Mouse (Mus musculus) liver, embryonic 16.5 days (tissue): Measurements from ENCODE around the gene Sptlc3. TPM values are rescaled to one million over a fixed set of nuclear protein-coding genes. Genes with fewer than 3 reads are reported as not detected.

Experiments used
- ATAC-seq: fragments of 200-750 bp; cut with Nextera tagmentation; 2 replicates; pipeline ENCODE4 v1.8.0; 2017; ENCODE audit warnings: low read depth, mild to moderate bottlenecking, moderate number of reproducible peaks, moderate library complexity
- H3K27ac ChIP-seq: fragments of 300-500 bp; sonication (generic); 2 replicates; pipeline ENCODE4 v1.5.1; 2014; ENCODE audit warnings: mild to moderate bottlenecking, low read length
- H3K27me3 ChIP-seq: fragments of 300-500 bp; sonication (generic); 2 replicates; pipeline ENCODE4 v1.6.1; 2014; ENCODE audit warnings: low read depth, low read length, mixed read lengths; ENCODE audit not compliant: control insufficient read depth, insufficient read depth
- H3K36me3 ChIP-seq: fragments of 300-500 bp; sonication (generic); 2 replicates; pipeline ENCODE4 v1.6.1; 2014; ENCODE audit warnings: mild to moderate bottlenecking; ENCODE audit not compliant: control insufficient read depth, insufficient read depth
- H3K4me1 ChIP-seq: fragments of 300-500 bp; sonication (generic); 2 replicates; pipeline ENCODE4 v1.6.1; 2014; ENCODE audit warnings: low read depth, low read length, mixed read lengths; ENCODE audit not compliant: control insufficient read depth
- H3K4me2 ChIP-seq: fragments of 300-500 bp; sonication (generic); 2 replicates; pipeline ENCODE4 v1.6.1; 2014; ENCODE audit warnings: low read depth, low read length, mixed read lengths
- H3K4me3 ChIP-seq: fragments of 300-500 bp; sonication (generic); 2 replicates; pipeline ENCODE4 v1.5.1; 2014; ENCODE audit warnings: low read depth, mild to moderate bottlenecking, low read length
- H3K9ac ChIP-seq: fragments of 300-500 bp; sonication (generic); 2 replicates; pipeline ENCODE4 v1.6.1; 2014; ENCODE audit warnings: low read depth, low read length
- H3K9me3 ChIP-seq: fragments of 300-500 bp; sonication (generic); replicated peaks from 2 replicates; pipeline ENCODE4 v1.6.1; 2016; ENCODE audit warnings: low read length; ENCODE audit not compliant: control insufficient read depth
- WGBS: fragments of 180-500 bp; shearing (Covaris S2); extraction: QIAGEN DNeasy Blood & Tissue Kit; methylation state at CpG from one replicate; pipeline ENCODE4 v1.1.7; 2014; ENCODE audit not compliant: insufficient replicate concordance; 5-methylcytosine and 5-hydroxymethylcytosine counted together
- polyA plus RNA-seq: library from polyadenylated mRNA; unstranded; fragments of >200 nt; fragmentation: Nextera tagmentation; extraction: Ambion mirVana; gene quantifications from 2 replicates; pipeline ENCODE4 v1.2.1, GENCODE M21; 2015

The Sptlc3 gene
- polyA plus RNA-seq, 1 experiment from 2014 or later: not detected

GRCm38 (mm10) chr2:139590888-139591698, 97.4 kb downstream of the Sptlc3 start:
- no peak overlapping the region for H3K4me2 ChIP-seq
- no peak overlapping the region for H3K27ac ChIP-seq
- H3K4me3 ChIP-seq: no peak overlapping the region
- no peaks in the 10 kb centered on the region for H3K36me3 ChIP-seq
- no peak for ATAC-seq
- H3K9ac ChIP-seq: no peak overlapping the region
- H3K9me3 ChIP-seq: no peaks in the 10 kb centered on the region
- H3K27me3 ChIP-seq: no peaks in the 10 kb centered on the region
- H3K4me1 ChIP-seq: no peaks in the 10 kb centered on the region
- 35% methylated on average over 10 of the region's 10 CpGs for WGBS

GRCm38 (mm10) chr2:139592109-139592508, 98.4 kb downstream of the Sptlc3 start:
- Histone ChIP-seq H3K4me1 (no peaks in the 10 kb centered on the region), H3K27ac (no peak overlapping the region), H3K4me3 (no peak overlapping the region), H3K9ac (no peak overlapping the region), H3K9me3 (no peaks in the 10 kb centered on the region), H3K4me2 (no peak overlapping the region), H3K36me3 (no peaks in the 10 kb centered on the region), H3K27me3 (no peaks in the 10 kb centered on the region)
- ATAC-seq: no peak
- 62% methylated on average over 7 of the region's 7 CpGs for WGBS

DNA sequence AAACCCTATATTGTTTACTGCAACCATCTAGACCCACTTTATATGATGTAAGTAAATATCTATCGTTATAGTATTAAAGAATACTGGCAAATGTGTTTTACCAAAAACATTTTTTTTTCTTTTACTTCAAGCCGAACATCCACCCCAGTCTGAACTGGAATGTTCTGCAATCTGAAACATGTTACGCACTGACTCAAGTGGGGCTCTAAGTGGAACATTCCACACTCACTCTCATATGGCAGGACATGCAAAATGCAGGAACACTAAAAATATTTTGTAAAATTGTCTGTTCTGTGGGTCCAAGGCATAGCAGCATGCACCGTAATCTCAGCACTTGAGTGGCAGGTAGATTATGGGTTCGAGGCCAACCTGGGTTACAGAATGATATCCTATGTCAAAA, 103.5 kb downstream of the Sptlc3 start:
- Histone ChIP-seq H3K9me3 (no peaks in the 10 kb centered on the region), H3K9ac (no peak overlapping the region)
- 74% methylated on average over 5 of the region's 5 CpGs for WGBS

DNA sequence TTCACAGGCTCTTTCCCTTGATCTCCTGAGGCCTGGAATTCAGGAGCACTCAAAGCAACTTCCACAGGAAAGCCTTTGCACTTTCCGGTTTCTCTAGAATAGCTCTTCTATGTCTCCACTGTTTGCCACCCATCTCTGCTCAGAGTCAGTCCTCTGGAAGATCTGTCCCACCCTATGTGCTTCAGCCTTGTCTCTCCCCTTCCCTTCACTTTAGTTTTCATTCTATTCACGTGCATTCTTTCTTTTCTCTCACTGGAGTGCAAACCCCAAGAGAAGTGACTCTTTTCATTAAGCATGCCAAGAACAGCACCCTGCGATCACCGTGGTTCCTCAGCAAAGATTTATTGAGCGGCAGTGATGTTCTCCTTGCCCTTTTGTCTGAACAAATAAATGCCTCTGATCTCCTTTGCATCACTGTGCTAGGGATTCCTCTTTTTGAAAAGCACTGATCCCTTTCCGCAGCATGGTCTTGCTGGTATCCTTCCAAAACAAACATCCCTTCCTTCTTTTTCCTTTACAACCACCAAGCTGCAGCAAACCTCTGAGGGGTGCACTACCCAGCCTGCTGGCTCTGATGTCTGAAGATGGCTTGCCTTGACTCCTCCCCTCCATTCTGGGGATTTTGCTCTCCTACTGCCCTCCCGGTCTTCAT, 108.0 kb downstream of the Sptlc3 start:
- no peaks in the 10 kb centered on the region for H3K9me3 ChIP-seq
- no peaks in the 10 kb centered on the region for H3K27me3 ChIP-seq
- H3K9ac ChIP-seq: no peak overlapping the region
- no peaks in the 10 kb centered on the region for H3K36me3 ChIP-seq
- no peak overlapping the region for H3K4me2 ChIP-seq
- H3K4me1 ChIP-seq: no peaks in the 10 kb centered on the region
- no peak for ATAC-seq
- no peak overlapping the region for H3K4me3 ChIP-seq
- H3K27ac ChIP-seq: no peak overlapping the region
- 33% methylated on average over 7 of the region's 7 CpGs for WGBS

More for the DNA sequence above, 103.5 kb downstream of the Sptlc3 start:
- Histone ChIP-seq H3K4me1 (no peaks in the 10 kb centered on the region), H3K27me3 (no peaks in the 10 kb centered on the region), H3K27ac (no peak overlapping the region), H3K4me2 (no peak overlapping the region), H3K4me3 (no peak overlapping the region), H3K36me3 (no peaks in the 10 kb centered on the region)
- no peak for ATAC-seq

- 36% methylated on average over 3 of the region's 3 CpGs for WGBS
- no peak for ATAC-seq
- Histone ChIP-seq H3K4me3 (no peak overlapping the region), H3K4me1 (no peaks in the 10 kb centered on the region), H3K27me3 (no peaks in the 10 kb centered on the region), H3K4me2 (no peak overlapping the region), H3K9me3 (no peaks in the 10 kb centered on the region), H3K9ac (no peak overlapping the region), H3K27ac (no peak overlapping the region), H3K36me3 (no peaks in the 10 kb centered on the region)
Measured at GRCm38 (mm10) chr2:139608167-139608566, 114.5 kb downstream of the Sptlc3 start.

DNA sequence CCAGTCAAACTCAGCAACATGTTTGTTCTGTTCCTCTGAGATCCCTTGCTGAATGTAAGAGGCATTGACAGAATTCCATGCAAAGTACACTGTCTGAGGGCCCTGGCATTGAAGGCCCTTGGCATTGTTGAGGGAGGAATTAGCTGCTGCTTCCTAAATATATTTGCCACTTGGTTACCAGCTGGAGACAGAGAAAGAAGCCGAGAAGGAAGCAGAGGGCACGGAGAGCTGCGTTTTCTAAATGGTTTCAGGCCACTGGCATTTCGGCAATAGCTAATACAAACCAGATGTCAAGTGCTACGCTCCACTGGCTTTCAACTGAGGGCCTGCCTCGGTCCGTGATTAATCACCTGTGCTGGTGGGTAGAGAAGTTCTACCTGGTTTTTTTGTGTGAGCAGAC, 115.1 kb downstream of the Sptlc3 start:
- H3K27me3 ChIP-seq: no peaks in the 10 kb centered on the region
- H3K36me3 ChIP-seq: no peaks in the 10 kb centered on the region
- no peak overlapping the region for H3K4me2 ChIP-seq
- ATAC-seq: no peak
- H3K4me3 ChIP-seq: no peak overlapping the region
- WGBS: 46% methylated on average over 7 of the region's 7 CpGs
- no peaks in the 10 kb centered on the region for H3K4me1 ChIP-seq
- H3K9ac ChIP-seq: no peak overlapping the region
- no peak overlapping the region for H3K27ac ChIP-seq
- no peaks in the 10 kb centered on the region for H3K9me3 ChIP-seq

DNA sequence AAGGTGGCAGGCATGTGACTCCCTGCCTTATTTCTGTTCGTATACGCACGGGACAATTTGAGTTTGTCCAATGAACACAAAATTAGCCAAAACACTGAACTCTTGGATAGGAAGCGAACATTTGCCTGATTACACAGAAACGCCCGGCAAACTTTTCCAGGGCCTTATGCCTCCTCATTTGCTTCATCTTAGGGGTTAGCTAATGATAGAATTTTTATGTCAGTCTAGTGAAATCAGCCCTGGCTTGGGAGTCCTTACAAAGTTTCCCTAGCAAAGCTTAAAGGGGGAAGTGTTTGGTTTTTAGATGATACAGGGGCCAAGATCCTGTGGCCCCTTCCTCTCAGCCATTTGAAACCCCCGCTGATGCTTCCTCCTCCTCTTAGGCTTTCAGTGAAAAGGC, 115.5 kb downstream of the Sptlc3 start:
- no peak overlapping the region for H3K4me3 ChIP-seq
- H3K9ac ChIP-seq: no peak overlapping the region
- no peak overlapping the region for H3K4me2 ChIP-seq
- WGBS: 45% methylated on average over 7 of the region's 7 CpGs
- no peak overlapping the region for H3K27ac ChIP-seq
- no peaks in the 10 kb centered on the region for H3K36me3 ChIP-seq
- no peaks in the 10 kb centered on the region for H3K4me1 ChIP-seq
- H3K9me3 ChIP-seq: no peaks in the 10 kb centered on the region
- no peaks in the 10 kb centered on the region for H3K27me3 ChIP-seq
- ATAC-seq: no peak

DNA sequence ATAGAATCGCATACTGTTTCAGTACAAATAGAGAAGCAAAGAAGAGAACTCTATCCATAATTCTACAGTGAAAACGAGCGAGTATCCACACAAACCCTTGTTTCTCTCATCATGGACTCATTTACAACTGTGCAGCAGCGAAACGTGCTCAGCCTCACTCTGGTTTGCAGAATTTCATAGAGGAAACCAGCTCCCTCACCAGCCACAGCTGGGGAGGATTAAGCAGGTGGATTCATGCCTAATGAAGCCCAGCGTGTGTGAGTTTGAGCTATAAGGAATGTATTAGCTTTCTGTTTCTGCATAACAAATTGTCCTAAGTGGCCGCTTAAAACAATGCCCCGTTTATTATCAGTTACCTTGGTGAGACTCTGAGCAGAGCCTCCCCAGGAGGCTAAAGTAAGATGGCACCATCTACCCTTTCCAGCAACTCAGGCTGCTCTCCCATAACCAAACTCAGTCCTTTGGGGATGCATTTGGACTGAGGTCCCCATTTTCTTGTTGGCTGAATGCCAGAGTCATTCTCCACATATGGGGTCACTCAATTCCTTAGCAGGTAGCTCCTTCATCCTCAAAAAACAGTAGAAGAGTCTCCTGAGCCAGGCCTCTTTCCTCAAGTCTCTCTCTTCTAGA, 116.1 kb downstream of the Sptlc3 start:
- no peak for ATAC-seq
- Histone ChIP-seq H3K4me3 (no peak overlapping the region), H3K9ac (no peak overlapping the region), H3K36me3 (no peaks in the 10 kb centered on the region), H3K9me3 (no peaks in the 10 kb centered on the region), H3K27me3 (no peaks in the 10 kb centered on the region), H3K4me2 (no peak overlapping the region), H3K4me1 (no peaks in the 10 kb centered on the region), H3K27ac (no peak overlapping the region)
- 35% methylated on average over 8 of the region's 8 CpGs for WGBS
